Mouse (Mus musculus): Measurements from ENCODE around the gene Mpv17. TPM values are rescaled to one million over a fixed set of nuclear protein-coding genes. Genes with fewer than 3 reads are reported as not detected.

The Mpv17 gene
- polyA plus RNA-seq, 1 experiment from 2014 or later: 47.2 TPM

DNA sequence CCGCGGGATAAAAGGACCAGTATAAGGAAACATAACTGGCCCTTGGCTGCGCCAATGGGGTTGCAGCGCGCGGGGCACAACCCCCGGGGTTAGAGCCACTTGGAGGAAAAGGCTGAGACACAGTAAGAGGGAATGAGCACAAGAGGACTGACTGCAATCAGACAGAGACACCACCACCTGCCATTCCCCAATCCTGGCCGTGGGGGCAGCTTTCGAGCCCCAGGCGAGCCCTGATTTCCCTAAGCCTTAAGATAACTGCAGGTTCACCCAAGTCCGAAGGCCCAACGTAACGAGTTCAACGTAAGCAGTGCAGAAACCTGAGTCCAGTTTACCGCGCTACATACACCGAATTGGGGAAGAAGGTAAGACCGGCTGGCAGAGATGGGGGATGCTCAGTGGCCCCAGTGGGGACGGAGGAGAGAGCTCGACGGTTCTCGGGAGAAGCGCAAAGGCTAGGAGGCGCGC lies 25.3 kb upstream of the Mpv17 start:
- H3K4me3 ChIP-seq (replicated peaks): peak overlapping the region; percentile 84
- H3K4me1 ChIP-seq: peaks cover 20% of the 10 kb centered on the region
- H3K27me3 ChIP-seq: no peaks in the 10 kb centered on the region
- 0% methylated on average over 25 of the region's 25 CpGs for WGBS
- peaks cover 11% of the 10 kb centered on the region for H3K36me3 ChIP-seq (replicated peaks)
- ATAC-seq (ENCODE audit: low FRiP score): peak; percentile 74
- H3K27ac ChIP-seq: peak overlapping the region; percentile 99
- H3K9me3 ChIP-seq: no peaks in the 10 kb centered on the region
- H3K9ac ChIP-seq: peak overlapping the region; percentile 71
- H3K4me2 ChIP-seq: peak overlapping the region; percentile 82

DNA sequence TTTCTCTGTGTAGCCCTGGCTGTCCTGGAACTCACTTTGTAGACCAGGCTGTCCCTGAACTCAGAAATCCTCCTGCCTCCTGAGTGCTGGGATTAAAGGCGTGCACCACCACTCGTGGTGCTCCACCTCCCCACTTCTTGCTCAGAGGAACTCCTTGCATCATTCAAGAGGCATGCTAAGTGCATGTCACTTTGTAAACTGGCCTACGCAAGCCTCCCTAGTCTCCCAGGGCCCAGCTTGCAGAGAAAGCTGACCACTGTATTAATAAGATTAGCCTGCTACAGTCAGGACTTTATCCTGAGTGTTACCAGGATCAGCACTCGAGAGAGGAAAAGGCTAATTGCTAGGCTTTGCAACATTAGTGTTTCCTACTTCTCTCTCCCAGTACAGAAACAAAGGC lies 14.6 kb upstream of the Mpv17 start:
- Histone ChIP-seq H3K27ac (no peak overlapping the region), H3K27me3 (no peaks in the 10 kb centered on the region), H3K9me3 (no peaks in the 10 kb centered on the region), H3K9ac (no peak overlapping the region), H3K36me3 (replicated peaks) (peaks cover 93% of the 10 kb centered on the region), H3K4me3 (replicated peaks) (no peak overlapping the region), H3K4me1 (no peaks in the 10 kb centered on the region), H3K4me2 (no peak overlapping the region)
- WGBS: 91% methylated on average over 4 of the region's 4 CpGs
- ATAC-seq (ENCODE audit: low FRiP score): no peak

DNA sequence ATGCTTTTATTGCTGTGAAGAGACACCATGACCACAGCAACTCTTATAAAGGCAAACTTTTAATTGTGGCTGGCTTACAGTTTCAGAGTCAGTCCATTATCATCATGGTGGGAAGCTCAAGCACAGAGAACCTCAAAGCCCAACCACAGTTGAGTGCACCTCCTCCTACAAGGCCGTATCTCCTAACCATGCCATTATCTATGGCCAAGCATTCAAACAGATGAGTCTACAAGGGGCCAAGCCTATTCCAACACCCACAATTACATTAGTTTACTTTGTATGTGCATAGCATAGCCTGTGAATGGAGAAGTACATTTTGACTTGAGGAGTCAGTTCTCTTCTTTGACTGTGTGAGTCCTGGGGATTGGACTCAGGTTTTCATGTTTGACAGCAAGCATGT lies 10.8 kb upstream of the Mpv17 start:
- 97% methylated on average over 1 of the region's 1 CpGs for WGBS
- Histone ChIP-seq H3K27me3 (no peaks in the 10 kb centered on the region), H3K4me1 (no peaks in the 10 kb centered on the region), H3K9ac (no peak overlapping the region), H3K4me3 (replicated peaks) (no peak overlapping the region), H3K36me3 (replicated peaks) (peaks cover 95% of the 10 kb centered on the region), H3K4me2 (no peak overlapping the region), H3K27ac (no peak overlapping the region), H3K9me3 (no peaks in the 10 kb centered on the region)
- ATAC-seq (ENCODE audit: low FRiP score): no peak

DNA sequence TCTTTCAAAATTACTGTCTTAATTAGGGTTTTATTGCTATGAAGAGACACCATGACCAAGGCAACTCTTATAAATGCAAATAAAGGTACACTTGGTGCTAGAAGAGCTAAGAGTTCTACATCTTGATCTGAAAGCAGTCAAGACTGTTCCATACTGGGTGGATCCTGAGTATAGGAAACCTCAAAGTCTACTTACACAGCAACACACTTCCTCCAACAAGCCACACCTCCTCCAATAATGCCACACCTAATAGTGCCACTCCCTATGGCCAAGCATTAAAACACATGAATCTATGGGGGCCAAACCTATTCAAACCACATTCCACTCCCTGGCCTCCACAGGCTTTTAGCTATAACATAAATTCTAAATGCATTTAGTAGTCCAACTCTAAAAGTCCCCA lies 8.4 kb upstream of the Mpv17 start:
- Histone ChIP-seq H3K9ac (no peak overlapping the region), H3K4me1 (no peaks in the 10 kb centered on the region), H3K4me2 (no peak overlapping the region), H3K27ac (no peak overlapping the region), H3K9me3 (no peaks in the 10 kb centered on the region), H3K27me3 (no peaks in the 10 kb centered on the region), H3K36me3 (replicated peaks) (peaks cover 95% of the 10 kb centered on the region), H3K4me3 (replicated peaks) (no peak overlapping the region)
- no peak for ATAC-seq (ENCODE audit: low FRiP score)

DNA sequence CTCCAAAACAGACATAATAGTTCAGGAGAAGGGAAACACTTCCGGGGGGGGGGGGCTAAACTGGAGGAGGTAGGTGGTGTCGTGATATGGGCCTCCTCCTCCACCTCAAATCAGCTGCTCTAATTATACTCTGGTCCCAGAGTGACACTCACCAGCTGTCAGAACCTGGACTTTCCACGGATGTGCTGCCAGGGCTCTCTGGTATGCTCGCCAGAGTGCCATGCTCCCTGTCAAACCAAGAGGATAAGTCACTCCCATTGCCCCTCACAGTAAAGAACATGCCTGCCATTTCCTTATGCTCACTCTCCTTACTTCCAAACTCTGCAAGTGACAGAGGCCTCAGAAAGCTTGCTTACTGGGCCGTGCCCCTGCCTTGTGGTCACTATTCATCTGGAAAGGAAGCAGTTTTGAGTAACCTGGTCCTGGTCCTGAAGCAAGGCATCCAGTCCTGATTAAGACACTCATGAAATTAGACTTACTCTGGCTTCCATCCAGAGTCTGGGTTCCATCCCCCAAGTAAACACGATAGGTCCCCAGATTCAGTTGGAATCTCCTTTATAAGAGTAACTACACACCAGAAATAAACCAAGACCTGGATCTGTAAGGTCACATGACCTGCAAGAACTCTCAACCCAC lies 417 bp downstream of the Mpv17 start:
- Histone ChIP-seq H3K4me2 (peak overlapping the region; percentile 80), H3K27me3 (no peaks in the 10 kb centered on the region), H3K4me3 (replicated peaks) (peak overlapping the region; percentile 65), H3K36me3 (replicated peaks) (peaks cover 31% of the 10 kb centered on the region), H3K27ac (0 out of 2 replicates have a peak overlapping the region, but pooled peaks have one; percentile 2), H3K4me1 (peaks cover 14% of the 10 kb centered on the region), H3K9me3 (no peaks in the 10 kb centered on the region), H3K9ac (peak overlapping the region; percentile 68)
- ATAC-seq (ENCODE audit: low FRiP score): 0 out of 2 replicates have a peak, but pooled peaks have one; percentile 9
- 39% methylated on average over 6 of the region's 6 CpGs for WGBS

DNA sequence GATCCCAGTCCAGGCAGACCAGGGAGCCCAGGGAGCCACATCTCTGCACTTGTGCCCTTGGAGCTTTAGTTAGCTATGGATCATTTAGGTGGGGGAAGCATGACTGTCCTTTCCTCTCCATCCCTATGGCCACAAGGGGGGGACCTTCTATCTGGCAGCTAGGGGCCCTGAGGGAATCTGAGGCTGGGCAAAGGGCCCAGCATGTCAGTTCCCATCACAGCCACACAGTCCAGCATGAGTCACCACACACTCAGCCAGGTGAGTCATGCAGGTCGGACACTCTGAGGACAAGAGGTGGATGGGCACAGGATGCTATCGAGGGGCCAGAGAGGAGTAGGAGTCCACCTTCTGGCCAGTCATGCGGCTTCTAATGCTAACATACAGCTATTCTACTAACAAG lies 2.3 kb downstream of the Mpv17 start:
- no peak for ATAC-seq (ENCODE audit: low FRiP score)
- H3K4me1 ChIP-seq: peaks cover 14% of the 10 kb centered on the region
- H3K27ac ChIP-seq: no peak overlapping the region
- peaks cover 15% of the 10 kb centered on the region for H3K36me3 ChIP-seq (replicated peaks)
- WGBS: 100% methylated on average over 3 of the region's 3 CpGs
- H3K27me3 ChIP-seq: no peaks in the 10 kb centered on the region
- no peaks in the 10 kb centered on the region for H3K9me3 ChIP-seq
- H3K4me3 ChIP-seq (replicated peaks): no peak overlapping the region
- no peak overlapping the region for H3K4me2 ChIP-seq
- H3K9ac ChIP-seq: no peak overlapping the region

DNA sequence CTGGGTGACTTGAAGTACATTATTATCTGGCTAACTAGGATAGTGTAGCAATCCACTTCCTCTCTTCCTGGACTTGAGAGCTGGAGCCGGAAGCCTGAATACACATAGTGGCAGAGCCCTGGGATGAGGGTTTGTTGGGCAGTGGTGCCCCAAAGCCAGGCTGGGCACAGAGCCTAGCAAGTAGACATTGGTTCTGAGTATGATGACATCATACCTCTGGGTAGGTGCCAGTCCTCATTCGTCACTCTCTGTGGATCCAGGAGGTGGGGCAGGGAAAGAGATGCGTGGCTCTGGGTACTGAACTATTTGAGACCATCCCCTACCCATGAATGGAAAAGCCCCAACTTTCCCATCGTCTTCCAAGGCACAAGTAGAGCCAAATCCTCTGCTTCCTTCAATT lies 4.3 kb downstream of the Mpv17 start:
- 91% methylated on average over 4 of the region's 4 CpGs for WGBS
- H3K4me1 ChIP-seq: peaks cover 11% of the 10 kb centered on the region
- no peak for ATAC-seq (ENCODE audit: low FRiP score)
- peaks cover 15% of the 10 kb centered on the region for H3K36me3 ChIP-seq (replicated peaks)
- no peaks in the 10 kb centered on the region for H3K27me3 ChIP-seq
- no peaks in the 10 kb centered on the region for H3K9me3 ChIP-seq
- H3K9ac ChIP-seq: no peak overlapping the region
- no peak overlapping the region for H3K4me3 ChIP-seq (replicated peaks)
- H3K4me2 ChIP-seq: no peak overlapping the region
- H3K27ac ChIP-seq: no peak overlapping the region

DNA sequence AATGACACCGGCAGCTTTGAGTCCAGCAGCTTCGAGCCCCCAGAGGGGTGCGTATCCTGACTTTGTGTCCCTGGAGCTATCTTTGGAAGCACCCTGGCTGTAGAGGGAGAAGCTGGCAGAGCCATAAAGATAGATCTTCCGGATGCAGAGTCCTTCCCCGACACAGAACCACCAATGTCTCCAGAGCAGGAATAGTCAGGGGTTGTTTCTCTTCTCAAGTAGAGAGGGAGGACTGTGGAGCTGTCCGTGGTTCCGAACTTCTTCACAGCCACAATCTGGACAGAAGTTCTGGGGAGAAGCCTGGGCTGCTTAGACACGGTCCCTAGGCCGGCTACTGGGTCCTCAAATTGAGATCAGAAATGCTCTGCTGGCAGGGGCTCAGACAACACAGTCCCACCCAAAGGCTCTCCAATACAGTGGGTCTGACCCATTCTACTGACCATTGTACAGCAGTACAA lies 15.1 kb downstream of the Mpv17 start:
- no peak overlapping the region for H3K4me3 ChIP-seq (replicated peaks)
- H3K36me3 ChIP-seq (replicated peaks): peaks cover 4% of the 10 kb centered on the region; the same call in 1 of the 2 replicates
- no peaks in the 10 kb centered on the region for H3K9me3 ChIP-seq
- peak overlapping the region; percentile 51; the same call in 1 of the 2 replicates for H3K4me2 ChIP-seq
- 14% methylated on average over 9 of the region's 9 CpGs for WGBS
- H3K9ac ChIP-seq: no peak overlapping the region
- no peak for ATAC-seq (ENCODE audit: low FRiP score)
- H3K27ac ChIP-seq: no peak overlapping the region
- H3K27me3 ChIP-seq: peaks cover 63% of the 10 kb centered on the region
- peaks cover 23% of the 10 kb centered on the region for H3K4me1 ChIP-seq

DNA sequence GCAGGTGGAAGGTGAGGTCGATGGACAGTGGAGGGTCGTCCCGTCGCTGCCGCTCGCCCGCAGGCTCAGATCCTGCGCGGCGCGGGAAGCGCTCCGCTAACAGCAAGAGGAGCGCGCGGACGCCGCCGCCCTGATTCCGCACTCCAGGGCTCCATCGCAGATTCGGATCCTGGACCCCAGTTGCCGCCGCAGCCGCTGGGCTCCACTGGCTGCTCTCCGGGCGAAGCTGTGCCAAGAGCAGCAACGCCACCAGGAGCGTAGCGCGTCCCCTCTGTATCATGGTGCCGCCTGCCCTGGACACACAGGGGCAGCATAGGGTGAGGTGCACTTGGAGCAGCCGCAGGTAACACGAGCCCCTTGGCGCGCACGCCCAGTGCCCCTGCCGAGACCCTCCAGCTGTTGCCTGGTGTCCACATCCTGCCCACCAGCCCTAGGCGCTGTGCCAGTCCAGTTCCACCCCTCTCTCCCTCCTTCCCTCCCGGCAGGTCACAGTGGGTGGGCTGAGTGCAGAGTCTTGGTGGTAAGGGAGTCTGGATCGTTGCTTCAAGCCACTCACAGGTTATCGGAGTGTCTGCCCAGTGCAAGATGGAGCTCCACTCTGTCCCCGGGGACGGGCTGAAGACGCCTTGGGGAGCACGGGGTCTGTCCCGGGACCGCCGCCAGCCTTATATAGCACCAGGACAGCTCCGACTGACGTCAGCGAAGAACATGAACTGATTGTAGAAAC lies 15.6 kb downstream of the Mpv17 start, which contains the start of gene Ucn:
TSS of gene Ucn (minus strand) at position 589 of the 727 bp plus-strand sequence.
- whole genome bisulfite sequencing: 1% methylated on average over 52 of the region's 52 CpGs
- ATAC-seq (ENCODE audit: low FRiP score): no peak
- H3K9ac ChIP-seq: no peak within 1 kb of the TSS
- H3K27me3 ChIP-seq: peaks cover 67% of the 10 kb centered on the region
- H3K4me2 ChIP-seq: peak within 1 kb of the TSS; percentile 51
- peaks cover 4% of the 10 kb centered on the region; the same call in 1 of the 2 replicates for H3K36me3 ChIP-seq (replicated peaks)
- H3K4me3 ChIP-seq (replicated peaks): peak within 1 kb of the TSS; percentile 28
- no peaks in the 10 kb centered on the region for H3K9me3 ChIP-seq
- H3K27ac ChIP-seq: no peak within 1 kb of the TSS
- H3K4me1 ChIP-seq: peaks cover 23% of the 10 kb centered on the region

DNA sequence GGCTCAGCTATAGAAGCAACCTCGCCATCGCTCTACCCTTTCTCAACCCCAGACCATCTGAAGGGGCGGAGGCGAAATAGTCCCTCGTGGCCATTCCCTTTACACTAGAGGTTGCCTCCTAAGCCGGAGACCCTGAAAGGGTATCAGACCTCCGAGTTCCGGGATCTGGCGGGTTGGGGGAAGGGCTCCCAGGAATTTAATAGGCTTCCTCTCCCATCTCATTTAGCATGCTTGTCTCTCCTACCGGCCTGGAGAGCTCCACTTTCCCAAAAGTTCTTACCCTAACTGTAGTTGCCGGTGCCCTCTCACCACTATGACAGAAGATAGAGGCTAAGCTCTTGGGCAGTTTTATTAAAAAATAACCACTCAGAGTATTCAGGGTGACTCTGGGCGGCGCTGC lies 16.4 kb downstream of the Mpv17 start:
- Histone ChIP-seq H3K4me3 (replicated peaks) (peak overlapping the region; percentile 28), H3K4me2 (peak overlapping the region; percentile 51), H3K36me3 (replicated peaks) (peaks cover 4% of the 10 kb centered on the region; the same call in 1 of the 2 replicates), H3K4me1 (peaks cover 23% of the 10 kb centered on the region), H3K9me3 (no peaks in the 10 kb centered on the region), H3K9ac (no peak overlapping the region), H3K27me3 (peaks cover 68% of the 10 kb centered on the region), H3K27ac (no peak overlapping the region)
- no peak for ATAC-seq (ENCODE audit: low FRiP score)
- under 1% methylated on average over 13 of the region's 13 CpGs for WGBS

DNA sequence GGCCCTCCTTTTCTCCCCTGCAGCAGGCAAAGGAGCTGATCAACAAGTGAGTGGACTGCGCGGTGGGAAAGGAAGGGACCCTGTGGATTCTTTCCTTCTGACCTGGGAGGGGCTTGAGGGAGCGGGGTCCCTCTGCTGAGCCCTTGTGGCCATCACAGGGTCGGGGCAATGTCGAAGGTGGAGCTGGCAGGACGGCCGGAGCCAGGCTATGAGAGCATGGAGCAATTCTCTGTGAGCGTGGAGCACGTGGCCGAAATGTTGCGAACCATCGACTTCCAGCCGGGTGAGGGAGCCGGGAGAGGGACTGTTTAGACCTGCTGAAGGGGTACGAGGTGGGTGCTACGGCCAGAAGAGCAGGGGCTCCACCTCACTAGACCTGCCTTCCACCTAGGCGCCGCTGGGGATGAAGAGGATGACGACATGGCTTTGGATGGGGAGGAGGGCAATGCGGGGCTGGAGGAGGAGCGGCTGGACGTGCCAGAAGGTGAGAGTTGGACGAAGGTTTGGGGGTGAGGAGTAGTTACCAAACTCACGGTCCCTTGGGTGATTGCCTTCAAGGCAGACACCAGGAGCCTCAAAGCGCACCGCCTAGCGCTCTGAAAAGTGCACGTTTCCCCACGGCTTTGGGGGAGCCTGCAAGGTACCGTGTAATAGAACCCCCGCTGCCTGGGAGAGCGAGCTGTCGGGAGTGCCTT lies 17.2 kb downstream of the Mpv17 start:
- Histone ChIP-seq H3K4me2 (peak overlapping the region; percentile 51), H3K27me3 (peaks cover 74% of the 10 kb centered on the region), H3K36me3 (replicated peaks) (peaks cover 4% of the 10 kb centered on the region; the same call in 1 of the 2 replicates), H3K9ac (no peak overlapping the region), H3K4me3 (replicated peaks) (peak overlapping the region; percentile 28; the same call in 1 of the 2 replicates), H3K4me1 (peaks cover 23% of the 10 kb centered on the region), H3K9me3 (no peaks in the 10 kb centered on the region), H3K27ac (no peak overlapping the region)
- ATAC-seq (ENCODE audit: low FRiP score): no peak
- under 1% methylated on average over 32 of the region's 33 CpGs for WGBS

DNA sequence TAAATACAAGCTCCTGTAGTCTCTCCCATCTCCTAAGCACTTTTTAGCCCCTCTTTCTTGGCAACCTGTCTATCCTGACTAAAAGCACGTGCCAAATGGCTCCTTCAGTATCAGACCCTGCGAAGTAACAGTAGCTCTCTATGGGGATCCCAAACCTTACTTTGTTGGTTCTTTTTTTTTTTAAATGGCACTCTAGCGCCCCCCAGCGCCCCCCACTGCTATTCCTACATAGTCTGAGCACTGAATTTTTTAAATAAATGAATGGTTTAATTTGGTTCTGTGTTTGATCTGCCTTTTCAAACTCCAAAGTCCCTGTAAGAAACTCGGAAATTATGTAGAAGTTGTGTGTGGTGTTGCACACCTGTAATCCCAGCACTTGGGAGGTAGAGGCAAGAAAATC lies 28.0 kb downstream of the Mpv17 start:
- H3K4me3 ChIP-seq (replicated peaks): no peak overlapping the region
- no peak overlapping the region for H3K4me2 ChIP-seq
- no peaks in the 10 kb centered on the region for H3K36me3 ChIP-seq (replicated peaks)
- WGBS: 45% methylated on average over 5 of the region's 5 CpGs
- H3K4me1 ChIP-seq: 0 out of 2 replicates have a peak, but pooled peaks cover 3% of the 10 kb centered on the region
- no peak overlapping the region for H3K27ac ChIP-seq
- no peak for ATAC-seq (ENCODE audit: low FRiP score)
- H3K9ac ChIP-seq: no peak overlapping the region
- H3K9me3 ChIP-seq: no peaks in the 10 kb centered on the region
- H3K27me3 ChIP-seq: peaks cover 4% of the 10 kb centered on the region; the same call in 1 of the 2 replicates
